Mouse (Mus musculus) ZHBTc4 (cell line): ENCODE measurements around the gene Pctp.

Experiments used
- DNase-seq: peaks from one replicate; pipeline ENCODE4 v3.0.0-alpha.2; 2011; ENCODE audit warnings: low read depth, low spot score

Pctp gene

GRCm38 (mm10) chr11:89978353-89978831, 24.3 kb downstream of the Pctp start:
- peak; percentile 7 for DNase-seq

- no peak for DNase-seq
Measured at GRCm38 (mm10) chr11:89977746-89978352, 24.8 kb downstream of the Pctp start.

GRCm38 (mm10) chr11:89976361-89976760, 26.3 kb downstream of the Pctp start:
- DNase-seq = no peak

GRCm38 (mm10) chr11:89971296-89971695, 31.4 kb downstream of the Pctp start:
- no peak for DNase-seq

GRCm38 (mm10) chr11:89970726-89971125, 32.0 kb downstream of the Pctp start:
- DNase-seq = no peak

GRCm38 (mm10) chr11:89969131-89969530, 33.6 kb downstream of the Pctp start:
- DNase-seq = no peak

GRCm38 (mm10) chr11:89950691-89951270, 51.9 kb downstream of the Pctp start:
- DNase-seq = no peak

- DNase-seq = no peak
Measured at GRCm38 (mm10) chr11:89947806-89948205, 54.9 kb downstream of the Pctp start.

GRCm38 (mm10) chr11:89945159-89945558, 57.5 kb downstream of the Pctp start:
- DNase-seq = no peak

- DNase-seq = no peak
Measured at GRCm38 (mm10) chr11:89937241-89937640, 65.5 kb downstream of the Pctp start.
